Mouse (Mus musculus) cerebellum, postnatal 4 days (tissue): ENCODE measurements around the gene Eif1ad.

Source experiments
- DNase-seq, 2 experiments: peaks; one replicate each; pipeline ENCODE4 v3.0.0; 2022; ENCODE audit warnings: low spot score in 2 of 2, mixed read lengths in 1 of 2

The Eif1ad gene

GRCm38 (mm10) chr19:5419630-5420029 lies 53.1 kb downstream of the Eif1ad start:
- no peak for DNase-seq

DNA sequence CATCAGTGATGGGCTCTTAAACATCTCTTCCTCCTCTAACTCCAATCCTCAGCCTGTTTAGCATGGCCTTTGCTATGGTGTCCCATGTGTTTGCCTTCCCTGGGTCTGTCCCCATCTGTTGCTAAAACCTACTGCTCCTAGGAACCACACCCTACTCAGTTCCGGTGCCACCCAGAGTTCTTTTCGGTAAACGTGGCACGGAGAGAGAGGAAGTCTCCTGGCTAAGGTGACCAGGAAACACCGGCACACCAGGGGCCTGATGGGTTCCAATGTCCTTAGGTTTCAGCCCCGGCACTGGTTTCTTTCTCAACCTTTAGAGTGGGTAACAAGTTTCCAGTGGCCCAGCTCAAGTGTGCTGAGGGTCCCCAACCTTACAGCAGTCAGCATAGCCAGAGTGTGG lies 54.0 kb downstream of the Eif1ad start:
- DNase-seq, result no peak
